Mouse (Mus musculus): ENCODE measurements around the gene Rnf150. TPM values are rescaled to one million over a fixed set of nuclear protein-coding genes. Genes with fewer than 3 reads are reported as not detected.

Rnf150 gene
- polyA plus RNA-seq (2015; fragmentation: Nextera tagmentation; extraction: Ambion mirVana) = 2.1 and 2.3 TPM in 2 replicates

DNA sequence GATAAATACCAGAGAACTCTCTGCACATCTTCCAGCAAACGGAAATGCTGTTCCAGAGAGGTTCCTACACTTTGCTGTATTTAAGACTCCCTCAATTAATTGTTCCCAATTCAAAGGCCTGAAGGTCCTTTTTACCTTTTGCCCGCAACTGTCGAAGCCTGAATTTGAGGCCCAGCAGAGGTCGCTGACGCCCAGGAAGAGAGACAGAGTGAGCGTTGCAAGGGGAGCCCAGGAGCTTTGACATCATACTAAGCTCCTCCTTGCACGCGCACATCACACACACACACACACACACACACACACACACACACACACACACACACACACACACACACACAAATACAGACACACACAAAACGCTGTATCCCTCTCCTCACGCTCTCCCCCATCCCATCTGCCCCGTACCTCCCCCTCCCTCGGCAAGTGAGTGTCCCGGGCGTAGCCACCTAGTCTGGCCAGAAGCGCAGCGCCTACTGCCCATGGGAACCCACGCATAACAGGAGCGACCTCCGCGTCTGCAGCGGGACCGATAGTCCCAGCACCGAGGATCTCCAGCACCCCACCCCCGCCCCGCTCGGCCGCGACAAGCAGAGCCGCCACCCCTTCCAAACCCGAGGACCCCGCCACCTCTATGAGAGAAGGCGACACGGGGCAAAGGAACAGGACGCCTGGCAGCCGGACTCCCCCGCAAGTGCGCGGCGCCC lies at the start of gene Rnf150:
Gene Rnf150, plus strand, starts transcription at position 316 of the 704 bp plus-strand sequence.
- Histone ChIP-seq H3K4me1 (ENCODE audit: control insufficient read depth, insufficient read depth, low read length) (peaks cover 25% of the 10 kb centered on the region), H3K27me3 (ENCODE audit: control insufficient read depth, insufficient read depth, low read depth, low read length) (no peaks in the 10 kb centered on the region), H3K4me3 (ENCODE audit: low read depth, low read length) (peak within 1 kb of the TSS; percentile 90), H3K9ac (ENCODE audit: low read depth, low read length) (peak within 1 kb of the TSS; percentile 97), H3K36me3 (ENCODE audit: control insufficient read depth, insufficient read depth, low read length) (no peaks in the 10 kb centered on the region), H3K4me2 (ENCODE audit: low read length) (peak within 1 kb of the TSS; percentile 75), H3K27ac (ENCODE audit: low read length) (peak within 1 kb of the TSS; percentile 95), H3K9me3 (replicated peaks; ENCODE audit: control insufficient read depth, low read length, poor library complexity, severe bottlenecking) (no peaks in the 10 kb centered on the region)
- ATAC-seq = peak; percentile 93
- under 1% methylated on average over 36 of the region's 39 CpGs for WGBS

DNA sequence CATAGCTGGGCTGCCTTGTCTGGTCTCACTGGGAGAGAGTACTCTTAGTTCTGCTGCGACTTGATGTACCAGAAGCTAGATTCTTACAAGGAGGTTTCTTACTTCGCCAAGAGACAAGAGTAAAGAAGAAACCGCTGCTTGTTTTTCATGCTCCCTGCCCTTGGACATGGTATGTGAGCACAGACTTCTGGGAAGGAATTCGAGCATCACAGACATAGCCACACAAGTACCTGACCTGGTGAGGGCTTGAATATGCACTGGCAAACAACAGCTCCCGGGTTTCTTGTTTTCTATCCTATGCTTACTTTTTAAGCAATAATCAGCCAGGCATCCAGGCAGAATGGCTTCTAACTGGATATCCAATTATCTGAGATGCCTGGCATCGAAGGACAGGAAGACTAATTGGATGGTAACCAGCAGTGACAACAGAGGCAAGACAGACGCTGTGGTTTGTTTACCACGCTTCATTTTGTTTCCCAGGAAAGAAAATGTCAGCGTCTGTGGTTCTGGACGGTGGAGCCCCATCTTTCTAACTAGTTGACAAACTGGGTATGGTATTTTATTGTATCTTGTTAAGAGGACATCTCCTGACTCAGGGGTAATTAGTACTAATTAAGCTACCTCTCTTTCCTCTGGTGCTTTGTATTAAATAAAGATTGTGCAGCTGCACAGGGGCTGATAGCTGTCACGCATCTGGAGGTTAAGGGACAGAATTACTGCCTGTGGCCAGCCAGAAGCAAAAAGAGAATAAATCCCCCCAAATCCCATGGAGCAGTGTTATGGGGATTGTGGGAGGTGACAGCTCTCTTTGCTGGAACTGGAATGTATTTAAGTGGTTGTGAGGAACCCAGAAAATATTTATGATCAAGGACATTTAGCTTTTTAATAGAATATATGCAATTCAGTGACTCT lies 36.8 kb upstream of the Rnf150 start:
- Histone ChIP-seq H3K36me3 (ENCODE audit: control insufficient read depth, insufficient read depth, low read length) (no peaks in the 10 kb centered on the region), H3K27me3 (ENCODE audit: control insufficient read depth, insufficient read depth, low read depth, low read length) (no peaks in the 10 kb centered on the region), H3K4me1 (ENCODE audit: control insufficient read depth, insufficient read depth, low read length) (no peaks in the 10 kb centered on the region), H3K9ac (ENCODE audit: low read depth, low read length) (no peak overlapping the region), H3K27ac (ENCODE audit: low read length) (no peak overlapping the region), H3K4me2 (ENCODE audit: low read length) (no peak overlapping the region), H3K4me3 (ENCODE audit: low read depth, low read length) (no peak overlapping the region), H3K9me3 (replicated peaks; ENCODE audit: control insufficient read depth, low read length, poor library complexity, severe bottlenecking) (no peaks in the 10 kb centered on the region)
- WGBS = 58% methylated on average over 11 of the region's 11 CpGs
- ATAC-seq = peak; percentile 48; the same call in 1 of the 2 replicates

DNA sequence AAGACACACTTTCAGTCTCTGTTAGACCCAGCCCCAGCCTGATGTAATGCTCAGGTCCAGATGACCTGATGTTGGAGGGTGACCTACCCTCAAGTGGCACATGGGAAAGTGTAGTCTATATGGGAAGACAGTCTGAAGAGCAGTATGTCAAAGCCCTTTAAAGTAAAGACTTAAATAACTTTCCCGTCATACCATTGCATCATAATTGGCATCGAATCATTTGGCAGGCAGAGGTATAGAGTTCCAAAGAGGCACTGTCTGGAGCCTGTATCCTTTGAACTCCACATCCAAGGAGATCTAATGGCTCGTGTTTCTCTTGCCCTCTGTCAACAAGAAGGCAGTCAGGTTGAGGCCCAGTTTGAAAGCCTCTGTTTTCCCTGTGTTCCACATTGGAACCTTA lies 22.7 kb upstream of the Rnf150 start:
- Histone ChIP-seq H3K9ac (ENCODE audit: low read depth, low read length) (no peak overlapping the region), H3K27me3 (ENCODE audit: control insufficient read depth, insufficient read depth, low read depth, low read length) (no peaks in the 10 kb centered on the region), H3K4me3 (ENCODE audit: low read depth, low read length) (no peak overlapping the region), H3K36me3 (ENCODE audit: control insufficient read depth, insufficient read depth, low read length) (no peaks in the 10 kb centered on the region), H3K27ac (ENCODE audit: low read length) (no peak overlapping the region), H3K4me2 (ENCODE audit: low read length) (no peak overlapping the region), H3K4me1 (ENCODE audit: control insufficient read depth, insufficient read depth, low read length) (peaks cover 2% of the 10 kb centered on the region; the same call in 1 of the 2 replicates), H3K9me3 (replicated peaks; ENCODE audit: control insufficient read depth, low read length, poor library complexity, severe bottlenecking) (no peaks in the 10 kb centered on the region)
- no peak; the same call in 1 of the 2 replicates for ATAC-seq
- WGBS = 79% methylated on average over 3 of the region's 3 CpGs

DNA sequence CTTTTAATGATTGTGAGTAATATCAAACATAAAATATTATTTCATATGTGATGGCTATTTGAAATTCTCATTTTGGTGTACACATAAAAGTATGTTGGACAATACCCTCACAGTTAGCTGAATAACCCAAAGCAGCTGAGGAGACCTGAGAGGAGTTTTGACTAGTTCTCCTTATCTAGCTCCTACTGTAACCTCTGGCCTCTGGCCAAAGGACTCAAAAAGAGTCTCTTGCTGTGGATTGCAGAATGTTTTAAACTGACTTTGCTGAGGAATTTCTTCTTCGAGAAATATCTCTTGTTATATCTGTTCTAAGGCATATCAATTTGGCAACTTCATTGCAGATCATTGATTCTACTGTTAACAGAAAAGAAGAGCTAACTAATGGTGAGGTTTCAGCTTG lies 22.2 kb upstream of the Rnf150 start:
- WGBS = 55% methylated on average over 1 of the region's 1 CpGs

DNA sequence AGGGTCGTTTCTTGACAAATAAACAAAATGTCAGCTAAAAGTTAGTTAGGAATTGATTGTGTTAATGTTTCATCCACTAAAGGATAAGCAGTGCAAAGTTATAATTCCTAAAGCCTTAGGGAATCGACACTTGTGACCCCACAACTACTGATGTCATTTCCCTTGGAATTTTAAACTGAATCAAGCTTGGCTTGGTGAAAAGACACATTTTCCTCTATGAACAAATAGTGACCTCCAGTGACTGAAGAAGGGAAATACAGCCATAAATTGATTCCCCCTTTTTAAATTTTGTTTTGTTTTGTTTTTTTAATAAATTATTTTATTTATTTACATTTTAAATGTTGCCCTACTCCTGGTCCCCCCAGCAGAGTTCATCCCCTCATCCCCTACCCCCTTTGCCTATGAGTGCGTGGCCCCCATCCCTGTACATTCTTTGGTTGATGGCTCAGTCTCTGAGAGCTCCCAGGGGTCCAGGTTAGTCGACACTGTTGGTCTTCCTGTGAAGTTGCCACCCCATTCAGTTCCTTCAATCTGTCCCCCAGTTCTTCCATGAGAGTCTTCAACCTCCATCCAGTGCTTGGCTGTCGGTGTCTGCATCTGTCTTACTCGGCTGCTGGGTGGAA lies 21.5 kb upstream of the Rnf150 start:
- Histone ChIP-seq H3K36me3 (ENCODE audit: control insufficient read depth, insufficient read depth, low read length) (no peaks in the 10 kb centered on the region), H3K27me3 (ENCODE audit: control insufficient read depth, insufficient read depth, low read depth, low read length) (no peaks in the 10 kb centered on the region), H3K9ac (ENCODE audit: low read depth, low read length) (no peak overlapping the region), H3K9me3 (replicated peaks; ENCODE audit: control insufficient read depth, low read length, poor library complexity, severe bottlenecking) (no peaks in the 10 kb centered on the region), H3K27ac (ENCODE audit: low read length) (no peak overlapping the region), H3K4me1 (ENCODE audit: control insufficient read depth, insufficient read depth, low read length) (peaks cover 2% of the 10 kb centered on the region; the same call in 1 of the 2 replicates), H3K4me2 (ENCODE audit: low read length) (no peak overlapping the region), H3K4me3 (ENCODE audit: low read depth, low read length) (no peak overlapping the region)
- peak; percentile 76; the same call in 1 of the 2 replicates for ATAC-seq
- WGBS = 63% methylated on average over 6 of the region's 6 CpGs

More for the DNA sequence above, 22.2 kb upstream of the Rnf150 start:
- Histone ChIP-seq H3K9ac (ENCODE audit: low read depth, low read length) (no peak overlapping the region), H3K4me2 (ENCODE audit: low read length) (no peak overlapping the region), H3K36me3 (ENCODE audit: control insufficient read depth, insufficient read depth, low read length) (no peaks in the 10 kb centered on the region), H3K27ac (ENCODE audit: low read length) (no peak overlapping the region), H3K27me3 (ENCODE audit: control insufficient read depth, insufficient read depth, low read depth, low read length) (no peaks in the 10 kb centered on the region), H3K9me3 (replicated peaks; ENCODE audit: control insufficient read depth, low read length, poor library complexity, severe bottlenecking) (no peaks in the 10 kb centered on the region), H3K4me3 (ENCODE audit: low read depth, low read length) (no peak overlapping the region), H3K4me1 (ENCODE audit: control insufficient read depth, insufficient read depth, low read length) (peaks cover 2% of the 10 kb centered on the region; the same call in 1 of the 2 replicates)
- no peak for ATAC-seq

DNA sequence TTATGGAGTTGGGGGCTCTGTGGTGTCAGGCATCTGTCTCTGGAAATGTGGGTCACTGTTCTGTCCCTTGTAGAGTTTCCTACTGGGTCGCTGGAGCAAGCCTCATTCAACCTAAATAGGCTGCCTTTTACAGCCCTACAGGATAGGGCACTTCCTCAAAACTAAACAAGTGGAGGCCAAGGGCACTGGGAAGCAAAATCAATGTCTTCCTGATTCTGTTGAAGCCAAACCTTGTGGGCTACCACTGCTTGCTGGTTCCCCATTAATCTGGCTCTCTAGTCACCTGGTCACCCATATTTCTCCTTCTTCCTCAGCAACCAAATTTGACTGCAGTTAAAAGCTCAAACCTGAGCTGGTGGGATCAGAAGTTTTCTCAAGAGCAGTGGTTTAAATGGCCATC lies 19.5 kb upstream of the Rnf150 start:
- WGBS = 38% methylated on average over 1 of the region's 1 CpGs
- no peak overlapping the region for H3K4me3 ChIP-seq (ENCODE audit: low read depth, low read length)
- H3K9me3 ChIP-seq (replicated peaks; ENCODE audit: control insufficient read depth, low read length, poor library complexity, severe bottlenecking) = no peaks in the 10 kb centered on the region

DNA sequence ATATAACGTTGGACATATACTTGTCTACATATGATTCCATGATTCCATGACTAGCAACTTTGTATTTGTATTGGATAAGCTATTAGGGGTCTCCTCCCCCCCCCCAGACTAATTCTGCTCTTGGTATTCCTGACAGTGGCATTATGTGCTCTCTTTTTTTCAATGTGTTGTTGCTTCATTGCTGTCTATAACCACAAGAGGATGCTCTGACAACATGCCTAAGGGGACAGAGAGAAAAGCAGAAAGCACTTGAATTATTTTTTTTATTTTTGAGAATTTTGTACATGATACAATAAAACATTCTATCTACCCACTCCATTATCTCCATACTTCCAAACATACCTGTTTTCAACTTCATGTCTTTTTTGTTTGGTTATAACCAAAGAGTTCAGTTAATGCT lies 18.7 kb upstream of the Rnf150 start:
- H3K4me1 ChIP-seq (ENCODE audit: control insufficient read depth, insufficient read depth, low read length) = peaks cover 2% of the 10 kb centered on the region; the same call in 1 of the 2 replicates
- no peaks in the 10 kb centered on the region for H3K36me3 ChIP-seq (ENCODE audit: control insufficient read depth, insufficient read depth, low read length)
- no peak for ATAC-seq
- no peaks in the 10 kb centered on the region for H3K27me3 ChIP-seq (ENCODE audit: control insufficient read depth, insufficient read depth, low read depth, low read length)
- no peaks in the 10 kb centered on the region for H3K9me3 ChIP-seq (replicated peaks; ENCODE audit: control insufficient read depth, low read length, poor library complexity, severe bottlenecking)
- H3K4me3 ChIP-seq (ENCODE audit: low read depth, low read length) = no peak overlapping the region
- H3K9ac ChIP-seq (ENCODE audit: low read depth, low read length) = no peak overlapping the region
- no peak overlapping the region for H3K4me2 ChIP-seq (ENCODE audit: low read length)
- WGBS = 48% methylated on average over 1 of the region's 1 CpGs
- H3K27ac ChIP-seq (ENCODE audit: low read length) = no peak overlapping the region

More for the DNA sequence above, 19.5 kb upstream of the Rnf150 start:
- no peak overlapping the region for H3K27ac ChIP-seq (ENCODE audit: low read length)
- no peaks in the 10 kb centered on the region for H3K27me3 ChIP-seq (ENCODE audit: control insufficient read depth, insufficient read depth, low read depth, low read length)
- H3K36me3 ChIP-seq (ENCODE audit: control insufficient read depth, insufficient read depth, low read length) = no peaks in the 10 kb centered on the region
- H3K9ac ChIP-seq (ENCODE audit: low read depth, low read length) = no peak overlapping the region
- ATAC-seq = no peak
- H3K4me1 ChIP-seq (ENCODE audit: control insufficient read depth, insufficient read depth, low read length) = peaks cover 2% of the 10 kb centered on the region; the same call in 1 of the 2 replicates
- no peak overlapping the region for H3K4me2 ChIP-seq (ENCODE audit: low read length)

DNA sequence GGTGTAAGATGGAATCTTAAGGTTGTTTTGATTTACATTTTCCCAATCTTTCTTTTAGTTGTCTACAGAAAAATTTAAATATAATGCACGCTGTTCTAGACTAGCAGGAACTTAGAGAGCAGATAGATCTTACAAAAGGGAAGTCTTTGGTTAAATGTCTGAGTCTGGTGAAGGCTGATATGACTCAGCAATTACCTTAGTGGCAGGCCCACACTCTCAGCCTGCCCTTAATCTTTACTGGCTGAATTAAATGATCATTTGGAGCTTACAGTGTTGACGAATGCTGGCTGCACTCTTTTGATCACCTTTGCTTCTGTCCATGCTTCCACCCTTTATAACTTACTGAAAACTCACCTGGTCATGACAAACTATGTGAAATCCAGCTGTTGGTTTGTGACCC lies 17.1 kb upstream of the Rnf150 start:
- Histone ChIP-seq H3K4me2 (ENCODE audit: low read length) (no peak overlapping the region), H3K4me3 (ENCODE audit: low read depth, low read length) (no peak overlapping the region), H3K9ac (ENCODE audit: low read depth, low read length) (no peak overlapping the region), H3K27me3 (ENCODE audit: control insufficient read depth, insufficient read depth, low read depth, low read length) (no peaks in the 10 kb centered on the region), H3K9me3 (replicated peaks; ENCODE audit: control insufficient read depth, low read length, poor library complexity, severe bottlenecking) (no peaks in the 10 kb centered on the region), H3K4me1 (ENCODE audit: control insufficient read depth, insufficient read depth, low read length) (peaks cover 2% of the 10 kb centered on the region; the same call in 1 of the 2 replicates), H3K27ac (ENCODE audit: low read length) (no peak overlapping the region), H3K36me3 (ENCODE audit: control insufficient read depth, insufficient read depth, low read length) (no peaks in the 10 kb centered on the region)
- 87% methylated on average over 2 of the region's 2 CpGs for WGBS
- no peak for ATAC-seq
